Mouse (Mus musculus): Measurements from ENCODE around the gene Apbb2. TPM values are rescaled to one million over a fixed set of nuclear protein-coding genes. Genes with fewer than 3 reads are reported as not detected.

Apbb2 gene
- polyA plus RNA-seq, 1 experiment from 2014 or later = 28.2 TPM

DNA sequence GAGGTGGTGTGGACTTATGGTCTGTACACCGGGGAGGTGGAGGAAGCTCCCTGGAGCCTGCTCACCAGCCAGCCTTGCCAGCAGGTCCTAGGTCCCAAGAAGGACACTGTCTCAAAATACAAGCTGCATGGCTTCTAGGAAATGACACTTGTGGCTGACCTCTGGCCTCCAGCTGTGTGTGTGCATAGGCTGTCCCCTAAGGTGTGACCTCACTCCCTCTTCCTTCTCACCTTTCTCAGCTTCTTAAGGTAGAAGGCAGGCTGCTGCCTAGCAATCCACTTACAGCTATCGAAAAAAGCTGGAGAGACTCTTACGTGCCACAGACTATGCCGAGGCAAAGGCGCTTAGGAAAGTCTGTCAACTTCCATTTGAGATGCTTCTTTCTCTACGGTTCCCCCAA lies 142.8 kb downstream of the Apbb2 start:
- peaks cover 14% of the 10 kb centered on the region for H3K4me1 ChIP-seq
- H3K27me3 ChIP-seq (ENCODE audit: poor library complexity, severe bottlenecking) = no peaks in the 10 kb centered on the region
- no peaks in the 10 kb centered on the region for H3K9me3 ChIP-seq
- 89% methylated on average over 6 of the region's 6 CpGs for WGBS
- DNase-seq (ENCODE audit: extremely low spot score, low spot score) = no peak
- no peaks in the 10 kb centered on the region for H3K36me3 ChIP-seq (replicated peaks)
- no peak overlapping the region for H3K27ac ChIP-seq
- no peak overlapping the region for H3K4me3 ChIP-seq

DNA sequence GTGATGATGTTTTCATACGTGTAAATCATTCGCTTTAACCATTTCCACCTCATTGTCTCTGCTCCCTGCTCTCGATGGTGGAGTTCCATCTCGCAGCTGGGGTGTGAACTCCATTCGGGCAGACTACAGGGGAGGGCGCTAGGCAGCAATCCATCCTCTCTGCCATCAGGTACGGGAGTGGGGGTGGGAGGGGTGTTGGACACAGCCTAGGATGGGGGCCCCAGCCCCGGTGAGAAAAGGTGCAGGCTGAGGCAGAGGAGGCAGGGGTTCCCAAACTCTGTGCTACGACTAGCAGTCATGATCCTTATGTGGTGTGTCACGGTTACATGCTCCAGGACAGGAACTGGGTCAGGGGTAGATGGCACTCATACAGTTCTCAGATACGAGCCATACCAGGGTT lies 144.4 kb downstream of the Apbb2 start:
- peak overlapping the region; percentile 69; the same call in 1 of the 2 replicates for H3K27ac ChIP-seq
- H3K4me1 ChIP-seq = peaks cover 14% of the 10 kb centered on the region
- H3K9me3 ChIP-seq = no peaks in the 10 kb centered on the region
- H3K27me3 ChIP-seq (ENCODE audit: poor library complexity, severe bottlenecking) = no peaks in the 10 kb centered on the region
- 82% methylated on average over 11 of the region's 11 CpGs for WGBS
- no peak for DNase-seq (ENCODE audit: extremely low spot score, low spot score)
- no peaks in the 10 kb centered on the region for H3K36me3 ChIP-seq (replicated peaks)
- no peak overlapping the region for H3K4me3 ChIP-seq

DNA sequence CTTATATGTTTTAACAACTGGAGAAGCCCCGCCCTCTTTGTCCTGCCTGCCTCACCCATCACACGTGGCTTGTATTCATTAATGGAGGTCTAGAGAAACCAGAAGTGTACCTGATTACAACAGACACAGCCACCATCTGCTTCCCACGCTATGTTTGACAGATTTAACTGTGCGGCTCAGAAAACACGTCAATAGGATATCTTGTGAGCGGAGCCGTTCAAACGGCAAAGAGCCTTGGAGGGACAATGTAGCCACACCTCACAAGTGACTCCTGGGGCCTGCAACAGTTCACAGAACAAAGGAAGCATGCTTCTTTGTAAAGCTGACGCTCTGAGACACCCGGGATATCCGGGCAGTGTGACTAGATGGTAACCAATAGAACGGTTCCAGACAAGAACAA lies 145.0 kb downstream of the Apbb2 start:
- Histone ChIP-seq H3K4me1 (peaks cover 14% of the 10 kb centered on the region), H3K27ac (peak overlapping the region; percentile 36; the same call in 1 of the 2 replicates), H3K36me3 (replicated peaks) (no peaks in the 10 kb centered on the region), H3K27me3 (ENCODE audit: poor library complexity, severe bottlenecking) (no peaks in the 10 kb centered on the region), H3K9me3 (no peaks in the 10 kb centered on the region), H3K4me3 (no peak overlapping the region)
- no peak for DNase-seq (ENCODE audit: extremely low spot score, low spot score)
- 39% methylated on average over 12 of the region's 12 CpGs for WGBS

DNA sequence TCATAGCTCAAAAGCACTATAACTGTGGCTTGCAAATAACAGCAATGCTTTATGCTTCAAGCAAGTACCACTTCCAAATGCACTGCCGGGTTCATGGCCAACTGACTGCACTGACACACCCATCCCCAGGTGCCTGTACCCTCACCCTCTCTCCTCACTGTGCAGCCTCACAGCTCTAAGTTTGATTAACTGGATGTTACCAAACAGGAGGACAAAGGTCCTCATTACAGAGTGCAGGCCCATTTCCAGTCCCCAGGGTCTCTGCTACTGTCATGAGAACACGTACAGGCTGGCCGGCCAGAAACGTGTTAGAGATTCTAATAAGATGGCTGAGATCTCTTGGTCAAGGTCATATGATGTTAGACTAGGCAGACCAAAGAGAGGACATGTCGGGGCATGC lies 147.7 kb downstream of the Apbb2 start:
- Histone ChIP-seq H3K9me3 (no peaks in the 10 kb centered on the region), H3K27ac (no peak overlapping the region), H3K36me3 (replicated peaks) (no peaks in the 10 kb centered on the region), H3K27me3 (ENCODE audit: poor library complexity, severe bottlenecking) (no peaks in the 10 kb centered on the region), H3K4me1 (peaks cover 14% of the 10 kb centered on the region), H3K4me3 (no peak overlapping the region)
- WGBS = 93% methylated on average over 5 of the region's 5 CpGs
- no peak for DNase-seq (ENCODE audit: extremely low spot score, low spot score)

DNA sequence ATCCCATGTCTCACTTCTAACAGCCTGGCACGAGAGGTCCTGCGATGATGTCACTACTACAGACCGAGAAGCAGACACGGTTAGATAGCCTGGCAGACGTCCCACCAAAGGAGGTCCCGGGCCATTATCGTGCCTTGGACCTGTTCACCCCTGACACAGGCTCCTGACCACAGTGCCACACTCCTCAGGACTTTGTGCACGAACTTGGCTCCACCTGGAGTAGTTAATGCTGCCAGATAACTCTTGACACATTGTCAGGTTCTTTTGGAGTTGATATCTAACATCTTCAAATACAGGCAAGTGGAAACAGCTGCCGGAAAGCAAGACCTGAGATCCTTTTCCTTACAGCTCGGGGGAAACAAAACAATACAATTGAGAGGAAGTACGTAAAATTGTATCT lies 148.9 kb downstream of the Apbb2 start:
- no peak overlapping the region for H3K4me3 ChIP-seq
- no peak overlapping the region for H3K27ac ChIP-seq
- H3K4me1 ChIP-seq = peaks cover 14% of the 10 kb centered on the region
- H3K9me3 ChIP-seq = no peaks in the 10 kb centered on the region
- no peak for DNase-seq (ENCODE audit: extremely low spot score, low spot score)
- 86% methylated on average over 11 of the region's 11 CpGs for WGBS
- H3K36me3 ChIP-seq (replicated peaks) = no peaks in the 10 kb centered on the region
- H3K27me3 ChIP-seq (ENCODE audit: poor library complexity, severe bottlenecking) = no peaks in the 10 kb centered on the region

DNA sequence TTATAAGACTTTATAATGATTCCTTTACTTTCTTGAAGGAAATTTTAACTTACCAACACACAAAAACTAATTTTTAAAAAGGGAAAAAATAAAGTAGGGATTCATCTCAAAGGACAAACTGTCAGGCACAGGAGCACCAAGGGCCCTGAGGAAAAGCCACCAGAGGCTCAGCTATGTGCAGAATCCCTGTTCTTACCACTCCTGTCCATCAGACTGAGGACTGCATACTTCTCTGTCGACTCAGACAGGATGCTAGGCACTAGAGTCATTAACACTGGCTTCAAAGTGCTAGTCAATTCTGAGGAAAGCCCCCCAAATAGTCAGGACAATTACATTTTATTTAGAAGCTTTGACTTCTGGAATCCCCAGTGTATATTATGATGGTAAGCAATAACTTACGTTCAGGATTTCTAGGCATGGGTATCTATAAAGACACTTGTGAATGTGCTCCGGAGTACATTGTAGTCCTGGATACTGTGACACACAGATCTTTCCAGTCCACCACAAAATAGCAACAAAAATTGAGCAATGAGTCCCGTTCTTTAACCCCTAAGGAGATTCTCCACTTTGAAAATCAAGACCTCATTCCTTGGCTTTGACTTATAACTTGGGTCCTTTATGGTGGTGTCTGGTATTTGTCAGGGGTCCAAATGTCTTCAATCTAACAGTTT lies 150.1 kb downstream of the Apbb2 start:
- peaks cover 13% of the 10 kb centered on the region for H3K4me1 ChIP-seq
- no peak overlapping the region for H3K4me3 ChIP-seq
- H3K36me3 ChIP-seq (replicated peaks) = no peaks in the 10 kb centered on the region
- H3K27ac ChIP-seq = no peak overlapping the region
- no peaks in the 10 kb centered on the region for H3K27me3 ChIP-seq (ENCODE audit: poor library complexity, severe bottlenecking)
- 88% methylated on average over 4 of the region's 4 CpGs for WGBS
- no peak for DNase-seq (ENCODE audit: extremely low spot score, low spot score)
- H3K9me3 ChIP-seq = no peaks in the 10 kb centered on the region

DNA sequence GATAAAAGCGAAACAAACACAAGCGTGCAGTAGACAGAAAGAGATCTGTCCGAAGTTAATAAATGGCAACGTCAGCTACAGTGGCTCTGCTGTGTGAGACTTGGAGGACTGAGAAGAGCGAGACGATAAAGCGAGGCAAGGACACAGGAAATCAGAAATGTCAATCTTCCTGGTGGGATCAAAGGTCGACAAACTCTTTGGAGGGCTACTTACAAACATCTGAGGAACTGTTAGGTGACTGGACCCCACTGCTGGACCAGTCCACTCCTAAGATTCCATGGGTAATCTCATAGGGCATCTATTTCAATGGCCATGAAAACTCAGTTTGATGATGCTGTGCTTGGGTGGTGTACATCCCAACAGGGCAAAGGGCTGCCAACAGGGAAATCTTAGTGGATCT lies 155.9 kb downstream of the Apbb2 start:
- Histone ChIP-seq H3K4me1 (peaks cover 35% of the 10 kb centered on the region), H3K27me3 (ENCODE audit: poor library complexity, severe bottlenecking) (no peaks in the 10 kb centered on the region), H3K9me3 (no peaks in the 10 kb centered on the region), H3K27ac (no peak overlapping the region), H3K36me3 (replicated peaks) (peaks cover 9% of the 10 kb centered on the region; the same call in 1 of the 2 replicates), H3K4me3 (no peak overlapping the region)
- DNase-seq (ENCODE audit: extremely low spot score, low spot score) = no peak
- WGBS = 88% methylated on average over 8 of the region's 8 CpGs

DNA sequence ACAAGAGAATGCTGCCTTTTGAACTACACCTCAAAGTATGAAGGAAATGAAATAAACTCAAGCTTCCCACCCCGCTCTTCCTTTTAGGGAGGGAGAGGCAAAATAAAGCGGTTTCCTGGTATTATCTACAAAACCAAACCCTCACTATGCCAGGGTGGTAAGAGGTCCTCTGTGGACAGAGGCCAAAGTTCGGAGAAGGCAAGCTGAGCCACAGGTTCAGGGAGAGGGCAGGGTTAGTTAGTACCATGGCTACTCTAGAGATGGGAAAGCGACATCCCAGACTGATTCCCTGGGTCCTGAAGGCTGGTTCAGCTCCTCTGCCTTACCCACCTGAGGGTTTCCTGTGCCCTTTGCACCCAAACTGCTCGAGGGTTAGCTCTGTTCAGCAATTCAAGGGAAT lies 159.7 kb downstream of the Apbb2 start:
- H3K36me3 ChIP-seq (replicated peaks) = peaks cover 9% of the 10 kb centered on the region; the same call in 1 of the 2 replicates
- no peaks in the 10 kb centered on the region for H3K9me3 ChIP-seq
- peaks cover 28% of the 10 kb centered on the region for H3K4me1 ChIP-seq
- H3K27me3 ChIP-seq (ENCODE audit: poor library complexity, severe bottlenecking) = no peaks in the 10 kb centered on the region
- no peak overlapping the region for H3K4me3 ChIP-seq
- DNase-seq (ENCODE audit: extremely low spot score, low spot score) = no peak
- WGBS = 80% methylated on average over 5 of the region's 5 CpGs
- H3K27ac ChIP-seq = no peak overlapping the region

DNA sequence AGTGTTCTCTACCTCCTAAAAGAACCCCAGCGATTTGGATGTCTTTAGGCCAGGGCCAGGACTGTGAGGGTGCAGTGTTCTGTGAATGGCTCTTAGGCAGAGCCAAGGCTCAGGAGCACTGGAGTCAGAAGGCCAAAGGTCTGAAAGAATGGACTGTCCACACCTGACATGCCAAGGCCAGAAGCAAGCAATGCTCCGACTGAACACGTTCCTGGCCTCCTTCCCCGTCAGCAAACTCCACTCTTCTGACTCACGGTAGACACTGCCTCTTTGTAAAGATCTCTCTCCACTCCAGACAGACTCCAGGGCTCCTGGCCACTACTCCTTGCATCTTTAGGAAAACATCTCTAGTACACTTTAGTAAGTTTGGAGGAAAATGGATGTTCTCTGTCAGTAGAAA lies 163.3 kb downstream of the Apbb2 start:
- WGBS = 95% methylated on average over 5 of the region's 5 CpGs
- DNase-seq (ENCODE audit: extremely low spot score, low spot score) = no peak
- H3K9me3 ChIP-seq = no peaks in the 10 kb centered on the region; the same call in 1 of the 2 replicates
- H3K4me3 ChIP-seq = no peak overlapping the region
- H3K36me3 ChIP-seq (replicated peaks) = peaks cover 16% of the 10 kb centered on the region
- no peaks in the 10 kb centered on the region for H3K27me3 ChIP-seq (ENCODE audit: poor library complexity, severe bottlenecking)
- no peak overlapping the region for H3K27ac ChIP-seq
- H3K4me1 ChIP-seq = peaks cover 20% of the 10 kb centered on the region

DNA sequence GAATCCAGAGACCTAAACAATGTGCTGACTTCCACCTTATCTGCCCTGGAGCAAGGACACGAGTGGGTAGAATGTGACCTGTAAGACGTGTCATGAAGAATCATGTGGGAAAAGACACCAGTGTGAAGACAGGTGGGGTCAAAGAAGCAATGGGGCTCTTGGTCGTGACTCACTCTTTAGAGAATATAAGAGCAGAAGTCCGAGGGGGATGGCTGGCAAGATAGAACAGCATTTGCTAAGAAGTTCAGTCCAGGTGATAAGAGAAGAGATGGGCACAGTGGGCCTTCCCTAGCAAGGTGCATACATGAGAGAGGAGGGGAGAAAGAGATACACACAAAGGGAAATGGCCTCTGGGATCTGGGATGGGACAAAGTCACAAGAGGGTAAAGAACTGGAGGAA lies 163.8 kb downstream of the Apbb2 start:
- H3K27ac ChIP-seq = no peak overlapping the region
- H3K9me3 ChIP-seq = no peaks in the 10 kb centered on the region; the same call in 1 of the 2 replicates
- H3K4me3 ChIP-seq = no peak overlapping the region
- H3K27me3 ChIP-seq (ENCODE audit: poor library complexity, severe bottlenecking) = no peaks in the 10 kb centered on the region
- 85% methylated on average over 4 of the region's 4 CpGs for WGBS
- DNase-seq (ENCODE audit: extremely low spot score, low spot score) = no peak
- H3K4me1 ChIP-seq = peaks cover 15% of the 10 kb centered on the region
- H3K36me3 ChIP-seq (replicated peaks) = peaks cover 12% of the 10 kb centered on the region

DNA sequence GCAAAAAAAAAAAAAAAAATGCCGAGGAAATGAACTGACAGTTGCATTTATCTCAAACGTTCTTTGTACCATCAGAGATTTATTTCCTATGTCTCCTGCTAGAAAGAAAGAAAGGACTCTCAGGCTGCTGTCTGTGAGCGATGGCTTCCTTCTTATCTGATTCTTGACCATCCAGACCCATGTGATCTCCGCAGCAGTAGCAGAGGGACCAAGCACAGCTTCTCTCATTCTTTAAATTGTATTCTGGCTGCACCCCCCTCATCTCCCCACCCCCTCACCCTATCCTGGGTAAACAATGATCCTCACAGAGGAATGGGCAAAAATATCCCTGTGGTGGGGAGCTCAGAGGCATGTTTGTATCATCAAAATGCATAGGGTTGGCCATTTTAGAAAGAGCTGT lies 165.5 kb downstream of the Apbb2 start:
- Histone ChIP-seq H3K9me3 (no peaks in the 10 kb centered on the region; the same call in 1 of the 2 replicates), H3K27ac (no peak overlapping the region), H3K4me3 (no peak overlapping the region), H3K4me1 (peaks cover 3% of the 10 kb centered on the region), H3K27me3 (ENCODE audit: poor library complexity, severe bottlenecking) (no peaks in the 10 kb centered on the region), H3K36me3 (replicated peaks) (peaks cover 12% of the 10 kb centered on the region)
- WGBS = 86% methylated on average over 4 of the region's 4 CpGs
- no peak for DNase-seq (ENCODE audit: extremely low spot score, low spot score)

DNA sequence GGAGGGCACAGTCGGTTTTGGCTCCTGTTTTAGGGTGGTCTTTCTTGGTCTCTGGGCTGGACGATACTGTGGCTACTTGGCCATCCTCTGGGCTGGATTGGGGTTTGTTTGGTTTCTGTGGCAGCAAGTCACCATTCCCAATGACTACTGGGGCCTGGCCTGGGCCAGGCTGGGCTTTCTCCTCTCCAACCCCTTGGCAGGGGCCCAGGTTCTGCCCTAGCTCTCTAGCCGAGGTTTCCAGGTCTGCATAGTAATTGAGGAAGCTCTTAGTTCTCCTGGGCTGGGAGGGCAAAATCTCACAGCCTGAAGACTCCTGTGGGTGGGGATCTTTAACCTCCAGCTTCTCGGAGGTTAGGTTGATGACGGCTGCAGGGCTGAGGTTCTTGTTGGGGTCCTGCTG lies 167.0 kb downstream of the Apbb2 start:
- Histone ChIP-seq H3K9me3 (no peaks in the 10 kb centered on the region; the same call in 1 of the 2 replicates), H3K4me1 (no peaks in the 10 kb centered on the region), H3K27ac (no peak overlapping the region), H3K27me3 (ENCODE audit: poor library complexity, severe bottlenecking) (no peaks in the 10 kb centered on the region), H3K36me3 (replicated peaks) (peaks cover 12% of the 10 kb centered on the region), H3K4me3 (no peak overlapping the region)
- DNase-seq (ENCODE audit: extremely low spot score, low spot score) = no peak
- 91% methylated on average over 5 of the region's 5 CpGs for WGBS

DNA sequence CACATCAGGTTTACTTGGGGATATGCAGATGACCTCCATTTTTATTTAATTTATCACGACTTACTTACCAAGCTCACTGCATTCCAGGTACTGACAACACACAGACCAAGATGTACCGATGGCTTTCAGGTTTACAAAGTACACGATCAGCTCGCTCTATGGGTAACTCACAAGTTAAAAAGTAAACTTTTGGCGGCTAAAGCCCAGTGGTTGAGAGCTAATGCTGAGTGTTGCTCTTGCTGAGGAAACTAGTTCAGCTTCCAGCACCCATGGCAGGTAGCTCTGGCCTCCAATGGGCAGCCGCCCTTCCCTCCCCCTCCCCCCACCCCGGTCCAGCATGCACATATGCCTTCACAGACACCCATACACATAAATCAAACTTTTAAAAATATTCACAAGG lies 173.1 kb downstream of the Apbb2 start:
- WGBS = 89% methylated on average over 7 of the region's 7 CpGs
- Histone ChIP-seq H3K36me3 (replicated peaks) (no peaks in the 10 kb centered on the region; the same call in 1 of the 2 replicates), H3K4me1 (no peaks in the 10 kb centered on the region), H3K4me3 (no peak overlapping the region), H3K9me3 (no peaks in the 10 kb centered on the region; the same call in 1 of the 2 replicates), H3K27me3 (ENCODE audit: poor library complexity, severe bottlenecking) (no peaks in the 10 kb centered on the region), H3K27ac (no peak overlapping the region)
- no peak for DNase-seq (ENCODE audit: extremely low spot score, low spot score)

DNA sequence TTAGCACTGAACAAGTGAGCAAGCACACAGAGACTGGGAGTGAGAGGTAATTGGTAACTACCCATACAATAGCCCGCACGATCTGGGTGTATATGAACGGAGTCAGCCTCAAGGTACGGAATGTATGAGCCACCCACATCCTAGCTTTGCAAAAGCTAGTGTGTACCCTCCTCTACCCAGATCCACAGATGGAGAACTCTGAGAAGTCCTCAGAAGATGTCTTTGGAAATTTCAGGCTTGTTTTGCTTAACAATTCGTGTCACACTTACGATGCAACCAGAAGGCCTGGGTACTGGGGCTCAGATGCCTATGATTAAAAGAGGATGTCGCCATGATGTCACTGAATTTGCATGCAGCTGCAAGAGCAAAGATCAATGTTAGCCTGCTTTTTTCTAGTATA lies 176.3 kb downstream of the Apbb2 start:
- Histone ChIP-seq H3K36me3 (replicated peaks) (no peaks in the 10 kb centered on the region), H3K9me3 (no peaks in the 10 kb centered on the region), H3K4me1 (no peaks in the 10 kb centered on the region), H3K27me3 (ENCODE audit: poor library complexity, severe bottlenecking) (no peaks in the 10 kb centered on the region), H3K4me3 (no peak overlapping the region), H3K27ac (no peak overlapping the region)
- 93% methylated on average over 7 of the region's 7 CpGs for WGBS
- no peak for DNase-seq (ENCODE audit: extremely low spot score, low spot score)
